Mouse (Mus musculus) brain, adult 2 months (tissue): ENCODE measurements at regions not wholly inside any gene's neighbourhood (a gene's known extent, or its start where the extent isn't known, plus 50 kb on each side); places are given as distances from the start of the nearest gene placed in this dataset.
A peak's percentile ranks its signal among the peaks of the same experiment; 100 is the strongest.

Source experiments
- DNase-seq: peaks from one replicate; pipeline ENCODE4 v3.0.0; 2011; ENCODE audit warnings: low read depth, low spot score

- peak; percentile 73 for DNase-seq
Observed at GRCm38 (mm10) chr6:19547589-19547988, 681.5 kb downstream of the Ankrd7 start.

DNA sequence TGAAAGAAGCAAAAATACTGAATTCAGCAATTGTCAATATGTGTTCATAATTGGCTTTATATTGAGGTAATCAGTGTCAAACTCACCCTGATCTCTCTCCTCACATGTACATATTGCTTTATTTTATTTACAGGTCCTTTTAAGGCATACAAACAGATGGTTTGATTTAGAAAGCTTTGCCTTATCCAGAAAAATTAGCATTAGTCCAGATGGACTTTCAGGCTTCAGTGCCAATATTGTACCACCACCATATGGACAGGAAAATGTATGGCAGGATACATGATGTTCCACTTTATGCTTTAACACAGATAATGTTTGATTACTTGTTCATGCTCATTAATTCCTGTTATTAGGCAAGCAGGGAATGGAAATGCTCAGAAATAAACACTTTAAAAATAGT, 685.8 kb downstream of the Ankrd7 start:
- peak; percentile 96 for DNase-seq

GRCm38 (mm10) chr6:19579421-19579820, 713.3 kb downstream of the Ankrd7 start:
- DNase-seq = peak; percentile 99

GRCm38 (mm10) chr6:19579887-19580286, 713.8 kb downstream of the Ankrd7 start:
- DNase-seq = peak; percentile 68
